Mouse (Mus musculus) thymus, adult 18-20 months (tissue): ENCODE data around the gene Col9a3.

Experiments used
- DNase-seq, 2 experiments: peaks; one replicate each; pipeline ENCODE4 v3.0.0; 2022; ENCODE audit warnings: mixed read lengths in 2 of 2

The Col9a3 gene

GRCm38 (mm10) chr2:180597490-180597889, at the start of gene Col9a3:
Gene Col9a3 (plus strand): TSS chr2:180597790.
- no peak for DNase-seq

DNA sequence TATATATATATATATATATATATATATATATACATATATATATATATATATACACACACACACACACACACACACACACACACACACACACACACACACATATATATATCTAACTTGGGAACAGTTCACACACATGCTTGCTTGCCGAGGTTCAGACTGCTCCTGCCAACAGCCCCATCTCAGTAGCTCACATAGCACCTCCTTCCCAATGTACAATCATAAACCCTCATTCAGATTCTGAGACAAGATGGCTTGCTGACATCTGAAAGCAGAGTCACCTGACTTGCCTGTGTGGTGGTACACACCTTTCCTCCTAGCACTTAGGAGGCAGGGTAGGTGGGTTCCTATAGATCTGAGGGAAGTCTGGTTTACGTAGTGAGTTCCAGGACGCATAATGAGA, 45.2 kb upstream of the Col9a3 start:
- no peak for DNase-seq

DNA sequence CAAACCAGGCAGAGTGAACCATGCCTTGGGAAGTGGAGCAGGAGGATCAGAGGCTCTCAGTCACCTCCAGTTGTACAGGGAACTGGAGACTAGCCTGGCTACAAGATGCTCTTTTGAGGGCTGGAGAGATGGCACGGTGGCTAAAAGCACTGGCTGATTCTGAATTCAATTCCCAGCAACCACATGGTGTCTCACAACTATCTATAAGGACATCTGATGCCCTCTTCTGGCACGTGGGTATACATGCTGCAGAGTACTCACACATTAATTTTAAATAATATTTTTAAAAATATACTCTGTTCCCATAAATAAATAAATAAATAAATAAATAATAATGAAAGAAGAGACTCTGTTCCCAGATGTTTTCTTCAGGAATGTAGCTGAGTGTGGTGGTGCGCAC, 42.4 kb upstream of the Col9a3 start:
- no peak for DNase-seq

- no peak for DNase-seq
These were observed 41.1 kb upstream of the Col9a3 start for GRCm38 (mm10) chr2:180556470-180556869.

GRCm38 (mm10) chr2:180560245-180560644, 37.3 kb upstream of the Col9a3 start:
- DNase-seq: no peak

- no peak for DNase-seq
These were observed 35.4 kb upstream of the Col9a3 start for GRCm38 (mm10) chr2:180562146-180562545.

- no peak for DNase-seq
These were observed 34.3 kb upstream of the Col9a3 start for GRCm38 (mm10) chr2:180563296-180563695.

- DNase-seq: no peak
These were observed 33.7 kb upstream of the Col9a3 start for GRCm38 (mm10) chr2:180563841-180564240.

GRCm38 (mm10) chr2:180566240-180566913, 31.2 kb upstream of the Col9a3 start:
- DNase-seq: no peak

DNA sequence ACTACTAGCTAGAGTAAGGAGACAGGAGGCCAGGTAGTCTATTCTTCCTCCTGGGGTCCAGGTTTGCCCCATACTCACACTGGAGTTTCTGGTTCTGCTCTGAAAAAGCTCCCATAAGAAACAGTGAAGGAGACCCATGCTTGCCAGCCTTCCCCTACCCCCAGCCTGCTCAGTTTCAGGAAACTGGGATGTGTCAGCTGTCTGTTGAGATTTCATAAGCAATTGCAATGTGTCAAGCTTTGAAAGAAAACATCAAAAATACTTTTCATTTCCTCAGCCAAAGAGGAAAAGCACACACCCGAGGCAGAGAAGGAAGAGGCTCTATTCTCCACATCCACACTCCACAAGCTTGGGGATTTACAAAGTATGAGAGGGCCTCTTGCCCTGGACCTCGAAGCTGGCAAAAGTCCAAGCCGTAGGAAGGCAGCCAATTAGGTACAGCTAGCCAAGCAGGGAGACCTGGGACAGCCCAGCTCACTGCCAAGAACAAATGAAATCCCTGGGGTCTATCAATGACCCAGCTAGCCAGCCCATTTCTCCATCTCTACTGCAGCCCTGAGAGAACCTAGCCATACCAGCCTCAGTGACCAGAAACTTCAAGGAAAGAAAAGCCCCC, 28.5 kb upstream of the Col9a3 start:
- DNase-seq: no peak

GRCm38 (mm10) chr2:180576482-180576881, 21.1 kb upstream of the Col9a3 start:
- DNase-seq: no peak

- no peak for DNase-seq
These were observed 18.9 kb upstream of the Col9a3 start for GRCm38 (mm10) chr2:180578686-180579085.

GRCm38 (mm10) chr2:180581002-180581401, 16.6 kb upstream of the Col9a3 start, which contains the start of gene Mrgbp:
Gene Mrgbp (plus strand): TSS chr2:180581304.
- no peak for DNase-seq

DNA sequence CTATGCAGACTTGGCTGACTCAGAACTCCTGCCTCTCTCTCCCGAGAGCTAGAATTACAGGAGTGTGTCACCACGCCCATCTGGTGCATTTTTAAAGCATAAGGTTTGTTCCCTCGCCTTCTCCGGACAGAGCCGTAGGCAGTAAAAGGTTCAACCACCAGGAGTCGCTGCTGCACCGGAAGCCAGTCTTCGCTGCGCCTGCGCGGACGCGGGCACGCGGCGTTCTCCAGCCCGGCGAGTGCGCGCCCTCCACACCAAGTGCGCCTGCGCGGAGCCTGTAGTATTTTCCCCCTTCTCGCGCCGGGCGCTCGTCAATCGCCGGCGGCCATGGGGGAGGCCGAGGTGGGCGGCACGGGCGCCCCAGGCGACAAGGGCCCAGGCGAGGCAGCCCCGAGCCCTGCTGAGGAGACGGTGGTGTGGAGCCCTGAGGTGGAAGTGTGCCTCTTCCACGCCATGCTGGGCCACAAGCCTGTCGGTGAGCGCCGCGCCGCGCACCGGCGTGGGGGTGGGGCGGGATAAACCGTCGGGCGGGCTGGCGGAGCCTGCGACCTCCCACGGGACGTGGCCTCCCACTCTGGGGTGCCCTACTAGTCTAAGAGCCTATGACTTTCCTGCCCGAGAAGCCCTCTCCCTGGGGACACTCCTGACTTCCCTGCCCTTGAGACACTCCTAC, 15.0 kb upstream of the Col9a3 start:
- DNase-seq: peak; percentile 90 to 92

DNA sequence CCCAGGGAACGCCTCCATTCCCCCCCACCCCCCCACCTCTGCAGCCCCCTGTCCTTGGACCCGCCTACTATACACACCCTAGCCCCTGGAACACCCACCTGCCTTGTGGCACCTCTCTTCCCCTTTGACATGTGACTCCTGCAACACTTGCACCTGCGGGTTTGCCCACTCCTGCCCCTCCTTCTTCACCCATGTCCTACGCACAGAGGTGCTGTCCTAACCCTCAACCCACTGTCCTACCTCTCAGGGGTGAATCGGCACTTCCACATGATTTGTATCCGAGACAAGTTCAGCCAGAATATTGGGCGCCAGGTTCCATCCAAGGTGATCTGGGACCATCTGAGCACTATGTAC, 14.5 kb upstream of the Col9a3 start:
- DNase-seq: peak; percentile 33 to 55

DNA sequence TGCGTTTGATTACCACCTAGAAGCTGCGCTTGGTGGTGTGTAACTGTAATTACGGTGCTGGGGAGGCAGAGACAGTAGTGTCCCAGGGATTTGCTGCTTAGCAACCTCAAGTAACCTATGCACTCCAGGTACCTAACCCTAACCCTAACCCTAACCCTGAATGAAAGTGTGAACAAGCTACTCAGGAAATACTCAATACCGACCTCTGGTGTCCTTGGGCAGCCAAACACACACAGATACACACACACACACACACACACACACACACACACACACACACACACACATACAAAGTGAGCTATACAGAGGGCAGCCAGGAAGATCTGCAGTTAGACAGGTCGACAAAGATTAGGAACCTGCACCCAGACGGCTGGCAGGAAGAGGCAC, 8.9 kb upstream of the Col9a3 start:
- DNase-seq: no peak

DNA sequence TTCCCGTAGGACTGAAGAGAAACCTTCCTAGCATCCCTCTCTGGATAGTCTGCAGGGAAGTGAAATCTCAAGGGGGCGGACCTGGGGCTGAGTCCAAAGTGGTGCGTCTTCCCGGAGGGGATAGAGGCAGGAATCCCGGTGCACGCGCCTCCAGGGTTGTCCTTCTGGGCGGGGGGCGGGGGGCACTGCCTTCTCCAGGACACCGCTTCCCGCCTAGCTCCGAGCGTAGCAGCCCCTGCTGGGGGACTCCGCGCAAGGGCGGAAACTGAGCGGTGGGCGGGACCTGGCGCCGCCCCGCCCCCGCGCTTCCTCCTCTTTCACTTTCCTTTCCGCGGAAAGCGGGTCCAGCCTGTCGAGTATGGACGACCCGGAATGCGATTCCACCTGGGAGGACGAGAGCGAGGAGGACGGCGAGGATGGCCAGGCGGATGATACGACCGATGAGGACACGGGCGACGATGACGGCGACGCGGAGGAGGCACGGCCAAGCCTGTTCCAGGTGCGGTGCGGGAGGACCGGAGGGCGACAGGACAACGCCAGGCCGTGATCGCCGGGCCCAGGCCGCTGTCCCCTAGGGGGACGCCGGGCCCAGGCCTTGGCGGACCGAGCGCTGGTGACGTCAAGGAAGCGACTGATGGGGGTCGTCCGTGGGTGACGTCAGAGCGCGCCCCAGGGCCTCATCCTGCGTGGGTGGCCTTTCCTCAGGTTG, 8.3 kb upstream of the Col9a3 start, which contains the start of gene Ogfr:
TSS of gene Ogfr (plus strand) at position 123 of the 709 bp plus-strand sequence.
- DNase-seq: peak; percentile 77 to 78

GRCm38 (mm10) chr2:180598157-180598705, 641 bp downstream of the Col9a3 start:
- DNase-seq: no peak

DNA sequence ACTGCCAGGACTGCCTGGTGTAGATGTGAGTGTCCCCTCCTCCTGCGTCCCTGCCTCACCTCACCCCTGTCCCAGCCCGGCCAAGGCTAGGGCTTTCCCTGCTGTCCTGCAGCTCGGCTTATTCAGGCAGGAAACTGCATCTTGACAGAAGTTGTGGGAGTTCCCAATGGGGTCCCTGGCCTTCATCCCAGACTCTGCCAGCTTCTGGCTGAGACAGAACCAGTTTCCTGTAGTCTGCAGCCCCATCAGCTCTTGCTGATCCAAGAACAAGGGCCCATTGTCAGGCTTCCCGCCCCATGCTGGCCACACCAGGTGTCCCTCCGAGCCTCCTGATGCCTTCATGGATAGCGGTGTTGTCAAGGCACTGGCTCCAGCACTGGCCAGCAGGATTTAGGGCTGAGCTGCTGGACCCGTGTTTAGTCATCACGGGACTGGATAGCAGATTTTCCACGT, 3.0 kb downstream of the Col9a3 start:
- DNase-seq: no peak

DNA sequence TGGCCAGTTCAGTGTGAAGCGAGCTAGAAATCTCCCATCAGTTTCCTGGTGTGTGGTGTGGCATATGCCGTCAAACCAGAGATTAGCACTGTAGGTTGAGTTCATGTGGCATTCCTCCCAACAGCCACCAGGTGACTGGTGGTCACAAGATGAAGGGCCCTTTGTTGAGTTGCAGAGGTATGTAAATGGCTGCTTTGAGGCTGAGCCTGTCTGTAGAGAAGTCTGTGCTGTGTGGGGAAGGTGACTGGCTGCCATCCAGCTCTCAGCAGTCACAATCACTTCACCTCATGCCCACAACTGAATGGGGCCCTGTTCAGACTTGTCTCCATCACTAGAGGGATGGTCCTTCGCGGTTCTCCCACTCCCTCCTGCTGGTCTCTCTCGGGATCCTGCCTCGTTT, 7.2 kb downstream of the Col9a3 start:
- DNase-seq: no peak

- DNase-seq: no peak
These were observed 12.7 kb downstream of the Col9a3 start for GRCm38 (mm10) chr2:180610283-180610682.

DNA sequence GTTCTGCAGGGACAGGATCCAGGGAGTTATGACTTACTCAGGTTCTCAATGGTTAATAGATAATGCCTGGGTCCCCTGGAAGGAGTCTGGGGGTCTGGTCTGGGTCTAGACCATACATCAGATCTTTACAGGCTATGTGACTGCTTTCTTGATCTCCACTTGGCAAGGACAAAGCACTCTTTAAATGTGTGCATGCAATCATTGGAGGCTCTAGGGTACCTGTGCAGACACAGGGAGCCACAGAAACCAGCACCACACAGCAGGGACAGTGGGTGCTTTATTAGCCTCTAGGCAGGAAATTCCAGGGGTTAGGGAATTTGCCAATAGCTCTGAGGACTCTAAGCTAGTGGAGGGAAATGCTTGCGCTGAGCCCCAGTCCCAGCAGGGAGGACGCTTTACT, 14.3 kb downstream of the Col9a3 start:
- no peak for DNase-seq
